Mouse (Mus musculus) limb, embryonic 12.5 days (tissue): ENCODE measurements around the gene Il13. TPM values are rescaled to one million over a fixed set of nuclear protein-coding genes. Genes with fewer than 3 reads are reported as not detected.
A peak's percentile ranks its signal among the peaks of the same experiment; 100 is the strongest.

Experiments
- ATAC-seq: fragments of 200-750 bp; cut with Nextera tagmentation; 2 replicates; pipeline ENCODE4 v1.8.0; 2017; ENCODE audit warnings: low read depth, moderate TSS enrichment; ENCODE audit not compliant: insufficient number of reproducible peaks, insufficient read depth, low FRiP score, low TSS enrichment
- H3K27ac ChIP-seq: fragments of 300-500 bp; sonication (generic); 2 replicates; pipeline ENCODE4 v1.5.1; 2016; ENCODE audit warnings: mild to moderate bottlenecking, moderate library complexity
- H3K27me3 ChIP-seq: fragments of 300-500 bp; sonication (generic); 2 replicates; pipeline ENCODE4 v1.6.1; 2016; ENCODE audit warnings: mild to moderate bottlenecking, moderate library complexity
- H3K36me3 ChIP-seq: fragments of 300-500 bp; sonication (generic); 2 replicates; pipeline ENCODE4 v1.6.1; 2016; ENCODE audit warnings: mild to moderate bottlenecking, moderate library complexity
- H3K4me1 ChIP-seq: fragments of 300-500 bp; sonication (generic); replicated peaks from 2 replicates; pipeline ENCODE4 v1.6.1; 2016
- H3K4me2 ChIP-seq: fragments of 300-500 bp; sonication (generic); 2 replicates; pipeline ENCODE4 v1.6.1; 2016; ENCODE audit warnings: mild to moderate bottlenecking, moderate library complexity
- H3K4me3 ChIP-seq: fragments of 300-500 bp; sonication (generic); replicated peaks from 2 replicates; pipeline ENCODE4 v1.5.1; 2016; ENCODE audit warnings: mild to moderate bottlenecking
- H3K9ac ChIP-seq: fragments of 300-500 bp; sonication (generic); replicated peaks from 2 replicates; pipeline ENCODE4 v1.6.1; 2016; ENCODE audit warnings: mild to moderate bottlenecking, moderate library complexity
- H3K9me3 ChIP-seq: fragments of 300-500 bp; sonication (generic); 2 replicates; pipeline ENCODE4 v1.6.1; 2016; ENCODE audit warnings: mild to moderate bottlenecking, moderate library complexity
- WGBS: fragments of 180-500 bp; shearing (Covaris S2); methylation state at CpG from one replicate; pipeline ENCODE4 v1.1.7; 2016; 5-methylcytosine and 5-hydroxymethylcytosine counted together
- polyA plus RNA-seq: library from polyadenylated mRNA; unstranded; fragments of >200 nt; fragmentation: Nextera tagmentation; extraction: Ambion mirVana; gene quantifications from 2 replicates; pipeline ENCODE4 v1.2.1, GENCODE M21; 2016

Il13 gene
- polyA plus RNA-seq, 1 experiment from 2014 or later, result not detected

GRCm38 (mm10) chr11:53655043-53655442 lies 20.5 kb upstream of the Il13 start:
- Histone ChIP-seq H3K27ac (no peak overlapping the region), H3K4me3 (no peak overlapping the region), H3K27me3 (no peaks in the 10 kb centered on the region), H3K9ac (no peak overlapping the region), H3K36me3 (peaks cover 53% of the 10 kb centered on the region), H3K4me1 (no peaks in the 10 kb centered on the region), H3K4me2 (no peak overlapping the region), H3K9me3 (no peaks in the 10 kb centered on the region)
- WGBS, result 88% methylated on average over 5 of the region's 5 CpGs
- no peak for ATAC-seq

- H3K27me3 ChIP-seq, result no peaks in the 10 kb centered on the region
- 95% methylated on average over 2 of the region's 2 CpGs for WGBS
- H3K27ac ChIP-seq, result no peak overlapping the region
- no peak overlapping the region for H3K4me3 ChIP-seq
- peaks cover 64% of the 10 kb centered on the region for H3K36me3 ChIP-seq
- H3K9me3 ChIP-seq, result no peaks in the 10 kb centered on the region
- H3K9ac ChIP-seq, result no peak overlapping the region
- ATAC-seq, result no peak
- H3K4me2 ChIP-seq, result no peak overlapping the region
- H3K4me1 ChIP-seq, result no peaks in the 10 kb centered on the region
Observed at GRCm38 (mm10) chr11:53652427-53652826, 17.9 kb upstream of the Il13 start.

- Histone ChIP-seq H3K36me3 (peaks cover 67% of the 10 kb centered on the region), H3K4me2 (no peak overlapping the region), H3K9ac (no peak overlapping the region), H3K4me1 (no peaks in the 10 kb centered on the region), H3K9me3 (no peaks in the 10 kb centered on the region), H3K27me3 (no peaks in the 10 kb centered on the region), H3K27ac (no peak overlapping the region), H3K4me3 (no peak overlapping the region)
- WGBS, result 95% methylated on average over 4 of the region's 4 CpGs
- ATAC-seq, result no peak
Observed at GRCm38 (mm10) chr11:53651441-53651840, 16.9 kb upstream of the Il13 start.

GRCm38 (mm10) chr11:53644017-53644416 lies 9.5 kb upstream of the Il13 start:
- Histone ChIP-seq H3K27me3 (0 out of 2 replicates have a peak, but pooled peaks cover 3% of the 10 kb centered on the region), H3K4me1 (no peaks in the 10 kb centered on the region), H3K27ac (no peak overlapping the region), H3K36me3 (0 out of 2 replicates have a peak, but pooled peaks cover 8% of the 10 kb centered on the region), H3K9me3 (no peaks in the 10 kb centered on the region), H3K4me3 (no peak overlapping the region), H3K9ac (no peak overlapping the region), H3K4me2 (no peak overlapping the region)
- WGBS, result 83% methylated on average over 5 of the region's 5 CpGs
- ATAC-seq, result no peak

GRCm38 (mm10) chr11:53642744-53643279 lies 8.3 kb upstream of the Il13 start:
- H3K4me1 ChIP-seq, result 0 out of 2 replicates have a peak, but pooled peaks cover under 1% of the 10 kb centered on the region
- no peak overlapping the region for H3K4me2 ChIP-seq
- WGBS, result 83% methylated on average over 12 of the region's 12 CpGs
- no peak overlapping the region for H3K27ac ChIP-seq
- peaks cover 3% of the 10 kb centered on the region; the same call in 1 of the 2 replicates for H3K27me3 ChIP-seq
- no peak for ATAC-seq
- 0 out of 2 replicates have a peak, but pooled peaks cover 3% of the 10 kb centered on the region for H3K36me3 ChIP-seq
- H3K9me3 ChIP-seq, result no peaks in the 10 kb centered on the region
- H3K9ac ChIP-seq, result no peak overlapping the region
- no peak overlapping the region for H3K4me3 ChIP-seq

- WGBS, result 69% methylated on average over 10 of the region's 10 CpGs
Observed at GRCm38 (mm10) chr11:53637803-53638260, 3.3 kb upstream of the Il13 start.

GRCm38 (mm10) chr11:53637046-53637802 lies 2.7 kb upstream of the Il13 start:
- 6% methylated on average over 21 of the region's 21 CpGs for WGBS
- Histone ChIP-seq H3K27me3 (peaks cover 11% of the 10 kb centered on the region), H3K4me1 (peaks cover 23% of the 10 kb centered on the region), H3K9ac (0 out of 2 replicates have a peak overlapping the region, but pooled peaks have one; percentile 14), H3K4me2 (peak overlapping the region; percentile 46), H3K9me3 (no peaks in the 10 kb centered on the region), H3K4me3 (peak overlapping the region; percentile 22), H3K27ac (peak overlapping the region; percentile 74), H3K36me3 (no peaks in the 10 kb centered on the region)
- peak; percentile 47; the same call in 1 of the 2 replicates for ATAC-seq

More at GRCm38 (mm10) chr11:53637803-53638260, 3.3 kb upstream of the Il13 start:
- Histone ChIP-seq H3K9ac (no peak overlapping the region), H3K36me3 (no peaks in the 10 kb centered on the region), H3K4me2 (peak overlapping the region; percentile 46; the same call in 1 of the 2 replicates), H3K27me3 (peaks cover 11% of the 10 kb centered on the region), H3K27ac (peak overlapping the region; percentile 74), H3K4me1 (peaks cover 23% of the 10 kb centered on the region), H3K9me3 (no peaks in the 10 kb centered on the region), H3K4me3 (no peak overlapping the region)
- no peak for ATAC-seq

GRCm38 (mm10) chr11:53636183-53636646 lies 1.7 kb upstream of the Il13 start:
- Histone ChIP-seq H3K27ac (no peak overlapping the region), H3K4me2 (peak overlapping the region; percentile 85), H3K9me3 (no peaks in the 10 kb centered on the region), H3K27me3 (peaks cover 11% of the 10 kb centered on the region), H3K4me3 (peak overlapping the region; percentile 39), H3K36me3 (no peaks in the 10 kb centered on the region), H3K4me1 (peaks cover 23% of the 10 kb centered on the region), H3K9ac (peak overlapping the region; percentile 51)
- no peak for ATAC-seq
- under 1% methylated on average over 40 of the region's 40 CpGs for WGBS

GRCm38 (mm10) chr11:53635590-53636182 lies 1.2 kb upstream of the Il13 start:
- no peak for ATAC-seq
- peak overlapping the region; percentile 85 for H3K4me2 ChIP-seq
- H3K9me3 ChIP-seq, result no peaks in the 10 kb centered on the region
- H3K36me3 ChIP-seq, result no peaks in the 10 kb centered on the region
- H3K9ac ChIP-seq, result peak overlapping the region; percentile 51
- no peak overlapping the region for H3K27ac ChIP-seq
- peaks cover 23% of the 10 kb centered on the region for H3K4me1 ChIP-seq
- peak overlapping the region; percentile 39 for H3K4me3 ChIP-seq
- WGBS, result 45% methylated on average over 9 of the region's 9 CpGs
- H3K27me3 ChIP-seq, result peaks cover 11% of the 10 kb centered on the region

GRCm38 (mm10) chr11:53633644-53634043 lies 858 bp downstream of the Il13 start:
- no peaks in the 10 kb centered on the region for H3K36me3 ChIP-seq
- no peak overlapping the region for H3K4me3 ChIP-seq
- no peak overlapping the region for H3K4me2 ChIP-seq
- 87% methylated on average over 7 of the region's 7 CpGs for WGBS
- H3K9me3 ChIP-seq, result no peaks in the 10 kb centered on the region
- ATAC-seq, result no peak
- H3K9ac ChIP-seq, result no peak overlapping the region
- peaks cover 8% of the 10 kb centered on the region for H3K27me3 ChIP-seq
- H3K4me1 ChIP-seq, result peaks cover 23% of the 10 kb centered on the region
- H3K27ac ChIP-seq, result no peak overlapping the region

- Histone ChIP-seq H3K27me3 (peaks cover 6% of the 10 kb centered on the region), H3K27ac (no peak overlapping the region), H3K4me3 (no peak overlapping the region), H3K4me1 (peaks cover 16% of the 10 kb centered on the region), H3K9me3 (no peaks in the 10 kb centered on the region), H3K4me2 (no peak overlapping the region), H3K9ac (no peak overlapping the region), H3K36me3 (no peaks in the 10 kb centered on the region)
- no peak for ATAC-seq
- 74% methylated on average over 14 of the region's 14 CpGs for WGBS
Observed at GRCm38 (mm10) chr11:53632122-53632733, 2.3 kb downstream of the Il13 start.
